Mouse (Mus musculus) cerebellum, adult 2 months (tissue): ENCODE results near the gene Acot3.

Source experiments
- CTCF ChIP-seq: fragments of 200-500 bp; IDR thresholded peaks from 2 replicates; pipeline ENCODE4 v1.5.1; 2011; ENCODE audit warnings: low read depth, mild to moderate bottlenecking, control low read depth, low read length, moderate library complexity, borderline replicate concordance; ENCODE audit not compliant: insufficient read depth
- POLR2A ChIP-seq: fragments of 200-500 bp; IDR thresholded peaks from 2 replicates; pipeline ENCODE4 v1.6.1; 2011; ENCODE audit warnings: low read length, control low read depth, borderline replicate concordance; ENCODE audit not compliant: insufficient read depth

GRCm38 (mm10) chr12:84084581-84084980 lies 32.6 kb downstream of the Acot3 start:
- TF ChIP-seq CTCF (no peak), POLR2A (no peak)
